Mouse (Mus musculus) heart, postnatal 4 days (tissue): ENCODE data around the gene Abcc9. TPM values are rescaled to one million over a fixed set of nuclear protein-coding genes. Genes with fewer than 3 reads are reported as not detected.
"Not testable (repeated sequence)": the region's sequence is repeated elsewhere in the genome, so short reads cannot be mapped to it uniquely, and the experiment has no call there.

Source experiments
- DNase-seq: peaks from one replicate; pipeline ENCODE4 v3.0.0; 2021
- total RNA-seq, 2 experiments: library from RNA; stranded (reverse); gene quantifications; 2 replicates each; pipeline ENCODE4 v1.2.3; 2021

Gene Abcc9
- total RNA-seq, 2 experiments from 2014 or later = 180 to 189 TPM

DNA sequence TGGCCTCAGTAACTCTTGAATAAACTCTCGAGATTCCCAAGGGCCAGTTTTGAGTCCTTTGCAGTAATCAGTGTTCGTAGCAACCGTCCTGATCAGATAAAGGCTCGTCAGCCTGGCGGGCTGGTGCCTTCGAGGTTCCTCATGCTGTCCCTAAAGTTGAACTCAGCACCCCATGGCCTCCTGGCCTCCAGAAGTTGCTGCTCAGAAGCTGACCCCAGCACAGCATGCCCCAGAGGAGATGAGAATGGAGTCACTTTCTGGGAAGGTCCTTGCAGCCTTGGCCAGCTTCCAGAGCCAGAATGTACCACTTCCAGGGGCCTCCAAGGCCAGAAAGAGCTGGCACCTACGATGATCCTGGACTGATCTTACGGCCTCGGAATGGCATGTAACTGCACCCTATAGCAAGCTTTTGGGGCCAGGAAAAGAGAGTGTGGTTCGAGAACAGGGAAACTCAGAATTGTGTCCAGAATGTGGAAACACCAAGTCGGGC lies 1.4 kb upstream of the Abcc9 start:
- DNase-seq = peak; percentile 44

DNA sequence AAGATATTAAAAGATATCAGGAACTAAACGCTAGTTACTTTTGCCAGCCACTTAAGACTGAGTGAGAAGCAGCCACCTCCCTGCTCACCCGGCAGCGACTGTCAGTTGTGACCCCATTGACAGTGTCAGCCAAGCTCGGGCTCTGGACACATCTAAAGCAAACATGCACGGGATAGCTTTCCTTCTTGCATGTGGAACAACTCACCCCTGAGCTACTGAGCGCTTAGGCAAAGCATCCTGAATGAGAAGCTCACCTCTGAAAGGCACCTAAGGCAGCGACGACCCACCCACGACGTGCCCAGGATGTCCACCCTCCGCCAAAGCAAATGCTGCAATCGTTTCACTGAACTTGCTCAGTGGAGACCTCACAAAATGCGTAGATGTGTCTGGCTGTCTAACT lies 954 bp downstream of the Abcc9 start:
- peak; percentile 33 for DNase-seq

DNA sequence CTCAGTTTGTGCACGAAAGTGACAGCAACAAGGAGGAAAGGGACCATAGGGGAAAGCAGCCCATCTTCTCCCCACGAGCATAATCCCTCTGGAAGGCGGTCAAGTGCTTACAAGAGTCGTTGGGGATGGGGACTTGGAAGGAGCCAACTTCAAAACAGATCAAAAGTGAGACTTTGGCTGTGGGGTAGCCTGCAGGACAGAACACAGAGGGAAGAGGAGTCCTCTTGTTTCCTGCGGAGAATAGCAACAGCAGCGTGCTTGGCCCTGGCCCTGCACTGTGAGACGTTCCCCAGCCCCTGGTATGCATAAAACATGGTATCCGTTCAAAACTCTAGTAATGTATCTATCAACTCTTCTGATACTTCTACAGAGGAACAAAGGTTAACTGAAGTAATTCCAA lies 1.4 kb downstream of the Abcc9 start:
- no peak for DNase-seq

DNA sequence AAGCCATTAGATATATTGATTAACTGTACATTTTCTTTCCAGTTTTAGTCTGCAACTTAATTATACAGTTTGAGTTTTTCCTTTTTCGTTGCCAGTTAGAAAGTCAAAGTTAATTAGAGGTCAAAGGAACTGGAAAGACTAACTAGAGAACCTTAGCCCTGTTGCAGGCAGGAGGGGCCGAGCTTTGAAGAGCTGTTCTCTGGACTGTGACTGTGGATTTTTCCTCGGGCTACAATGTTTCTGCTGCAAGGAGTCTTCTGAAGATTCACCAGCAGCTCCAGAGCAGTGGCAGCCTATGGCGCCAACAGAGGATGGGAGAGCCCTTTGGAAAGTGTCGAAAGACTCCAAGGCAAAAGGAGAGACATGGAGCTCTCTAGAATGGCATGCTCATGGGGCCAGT lies 10.0 kb downstream of the Abcc9 start:
- no peak for DNase-seq

DNA sequence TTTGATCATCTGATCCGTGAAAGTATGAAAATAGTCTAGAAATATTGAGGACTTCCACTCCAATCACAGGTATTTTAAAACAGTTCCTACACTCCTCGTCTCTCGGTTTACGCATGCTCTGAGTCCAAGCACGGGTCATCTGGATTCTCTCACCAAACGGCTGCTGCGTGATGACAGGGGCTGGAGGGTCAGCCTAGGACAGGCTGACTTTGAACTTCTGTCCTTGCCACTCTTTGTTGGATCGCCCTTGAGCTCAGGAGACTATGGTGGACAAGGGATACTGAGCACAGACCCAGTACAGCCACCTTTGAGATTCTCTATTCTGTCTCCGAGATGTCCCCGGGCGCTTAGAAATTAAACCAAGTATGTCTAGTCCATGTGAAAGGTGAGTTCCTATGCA lies 12.4 kb downstream of the Abcc9 start:
- DNase-seq = peak; percentile 85

DNA sequence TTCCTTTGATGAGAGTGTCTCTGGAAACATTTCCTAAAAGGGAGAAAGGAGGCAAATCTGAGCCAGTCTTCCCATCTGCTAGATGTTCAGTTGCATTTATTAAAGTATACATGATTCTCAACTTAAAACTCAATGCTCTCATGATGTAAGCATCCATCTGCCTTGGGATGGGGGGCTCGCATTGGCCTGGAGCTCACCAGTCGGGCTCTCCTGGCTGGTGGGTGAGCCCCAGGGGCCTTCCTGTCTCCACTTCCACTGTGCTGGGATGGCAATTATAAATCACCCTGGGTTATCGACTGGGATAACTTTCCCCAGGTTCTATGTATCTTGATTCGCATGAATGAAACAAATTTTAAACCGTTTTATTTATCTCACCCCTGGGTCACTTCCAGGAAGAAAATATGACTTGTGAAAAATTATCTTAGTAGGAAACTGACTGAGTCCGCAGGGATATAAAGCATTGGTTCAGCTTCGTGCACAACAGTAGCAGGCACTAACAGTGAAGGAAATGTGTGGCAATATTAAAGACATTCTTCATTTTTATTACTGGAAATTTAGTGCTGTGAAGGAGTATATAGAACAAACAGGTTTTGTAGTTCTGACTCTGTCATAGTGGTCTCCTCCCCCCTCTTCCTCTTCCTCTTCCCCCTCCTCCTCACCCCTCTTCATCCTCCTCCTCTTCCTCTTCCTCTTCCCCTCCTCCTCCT lies 19.0 kb downstream of the Abcc9 start:
- no peak for DNase-seq

DNA sequence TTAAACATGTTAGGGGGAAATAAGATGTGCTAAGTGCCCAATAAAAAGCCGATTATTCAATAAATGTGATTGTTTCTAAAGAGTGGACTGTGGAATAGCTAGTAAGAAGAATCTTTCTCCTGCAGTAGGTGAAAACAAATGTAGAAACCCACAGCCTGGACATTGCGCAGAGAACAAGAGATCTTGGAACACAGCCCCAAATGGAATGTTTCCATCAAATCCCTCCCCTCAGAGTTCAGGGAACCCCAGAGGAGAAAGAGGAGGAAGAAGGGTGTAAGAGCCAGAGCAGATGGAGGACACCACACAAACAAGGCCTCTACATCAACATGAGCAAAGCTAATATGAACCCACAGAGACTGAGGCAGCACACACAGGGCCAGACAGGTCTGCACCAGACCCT lies 32.1 kb downstream of the Abcc9 start:
- DNase-seq = no peak

- no peak for DNase-seq
Measured at GRCm38 (mm10) chr6:142669343-142669742, 32.8 kb downstream of the Abcc9 start.

DNA sequence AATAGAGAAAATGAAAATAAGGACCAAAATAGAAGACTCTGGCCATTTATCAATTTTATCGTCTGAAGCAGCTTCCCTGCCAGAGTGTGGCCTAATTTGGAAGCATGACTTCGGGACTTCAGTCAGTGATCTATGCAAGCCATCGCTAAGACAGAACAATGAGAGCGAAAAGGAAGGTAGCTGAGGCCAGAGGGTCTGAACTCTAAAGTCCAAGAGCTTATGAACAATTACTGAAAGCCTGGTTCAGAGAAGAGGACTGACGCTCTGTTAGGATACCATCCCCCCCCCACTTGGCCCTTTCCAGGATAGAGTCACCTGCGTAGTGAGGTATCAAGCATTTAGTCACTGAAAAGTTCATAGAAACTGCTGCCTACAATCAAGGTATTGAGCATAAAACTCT lies 33.3 kb downstream of the Abcc9 start:
- no peak for DNase-seq

- DNase-seq = no peak
Measured at GRCm38 (mm10) chr6:142668419-142668766, 33.7 kb downstream of the Abcc9 start.

DNA sequence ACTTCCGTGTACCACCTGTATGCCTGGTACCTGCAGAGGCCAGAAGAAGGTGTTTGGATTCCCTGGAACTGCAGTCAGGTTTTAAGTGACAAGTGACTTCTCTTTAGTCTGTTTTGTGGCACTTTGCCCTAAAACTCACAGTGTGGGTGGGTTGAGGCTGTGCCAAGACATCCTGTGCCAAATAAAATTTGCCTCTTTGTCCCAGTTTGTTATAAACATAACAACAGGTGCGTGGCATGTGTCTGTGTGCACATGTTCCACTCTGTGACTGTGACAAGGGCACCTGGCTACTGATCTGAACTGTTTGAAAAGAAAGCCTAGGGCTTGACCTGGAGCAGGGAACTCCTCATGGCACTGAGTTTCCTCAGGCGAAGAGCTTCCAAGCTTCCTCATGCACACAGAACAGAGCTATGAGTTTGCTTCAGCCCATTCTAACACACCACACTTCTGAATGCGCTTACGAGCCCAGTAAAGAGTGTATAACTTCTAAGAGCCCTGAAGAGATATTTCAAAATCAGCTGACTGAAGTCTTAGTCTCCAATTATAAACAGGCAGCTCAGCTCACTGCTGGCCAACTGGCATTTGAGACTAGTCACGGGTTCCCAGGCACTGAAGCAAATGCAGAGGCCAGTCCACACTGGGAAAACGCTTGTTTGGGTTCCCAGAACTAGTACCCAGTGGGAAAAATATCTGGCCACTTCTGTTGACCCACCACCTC lies 34.3 kb downstream of the Abcc9 start:
- DNase-seq = peak; percentile 59

- not testable (repeated sequence) for DNase-seq
Measured at GRCm38 (mm10) chr6:142662056-142662455, 40.1 kb downstream of the Abcc9 start.

DNA sequence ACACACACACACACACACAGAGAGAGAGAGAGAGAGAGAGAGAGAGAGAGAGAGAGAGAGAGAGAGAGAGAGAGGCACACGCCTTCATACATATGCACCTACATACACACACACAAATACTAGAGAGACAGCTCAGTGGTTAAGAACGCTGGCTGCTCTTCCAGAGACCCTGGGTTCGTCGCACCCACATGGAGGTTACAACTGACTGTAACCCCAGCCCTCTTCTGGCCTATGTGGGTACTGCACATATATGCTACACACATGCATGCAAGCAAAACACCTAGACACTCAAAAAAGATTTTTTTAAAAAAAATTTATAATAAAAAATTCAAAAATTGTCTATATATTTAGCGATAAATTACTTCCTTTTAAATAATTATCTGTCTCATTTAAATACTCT lies 43.1 kb downstream of the Abcc9 start:
- DNase-seq = peak; percentile 52

DNA sequence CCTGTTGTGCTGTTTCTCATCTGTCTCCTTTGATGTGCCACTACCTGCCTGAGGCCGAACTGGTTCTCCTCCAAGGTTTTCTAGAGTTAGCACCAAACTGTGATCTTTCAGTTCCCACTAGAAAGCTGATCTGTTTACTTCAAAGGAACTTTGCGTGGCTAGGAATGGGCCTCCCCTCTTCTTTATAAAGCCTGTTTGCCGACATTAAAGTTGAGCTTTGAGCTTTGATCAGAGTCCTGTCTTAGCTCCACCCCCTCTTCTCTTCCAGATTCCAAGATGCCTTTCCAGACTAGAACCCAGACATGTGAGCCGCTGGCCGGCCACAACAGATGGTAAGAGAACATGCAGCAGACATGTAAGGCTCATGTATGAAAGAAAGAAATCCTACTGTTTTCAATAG lies 47.6 kb downstream of the Abcc9 start:
- DNase-seq = no peak

GRCm38 (mm10) chr6:142652175-142652574 lies 49.9 kb downstream of the Abcc9 start:
- DNase-seq = no peak

DNA sequence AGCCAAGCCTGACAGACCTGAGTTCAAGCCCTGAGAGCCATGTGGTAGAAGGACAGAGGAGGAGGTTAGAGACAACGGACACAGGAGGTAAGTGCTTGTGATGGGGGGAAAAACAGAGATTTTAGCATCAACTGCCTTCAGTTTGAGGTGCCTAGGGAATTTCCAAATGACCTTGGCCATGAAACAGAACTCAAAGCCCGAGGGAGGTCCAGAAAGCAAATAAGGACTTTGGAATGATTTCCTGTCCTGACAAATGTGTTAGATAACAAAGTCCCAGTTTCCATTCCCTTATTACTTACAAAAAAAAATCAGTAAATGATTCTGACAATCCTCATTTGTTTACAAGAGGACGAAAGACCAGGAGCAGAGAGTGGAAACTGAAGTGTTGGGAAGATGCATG lies 52.8 kb downstream of the Abcc9 start:
- DNase-seq = no peak

- DNase-seq = no peak
Measured at GRCm38 (mm10) chr6:142645474-142645873, 56.6 kb downstream of the Abcc9 start.

- no peak for DNase-seq
Measured at GRCm38 (mm10) chr6:142639301-142639700, 62.8 kb downstream of the Abcc9 start.

DNA sequence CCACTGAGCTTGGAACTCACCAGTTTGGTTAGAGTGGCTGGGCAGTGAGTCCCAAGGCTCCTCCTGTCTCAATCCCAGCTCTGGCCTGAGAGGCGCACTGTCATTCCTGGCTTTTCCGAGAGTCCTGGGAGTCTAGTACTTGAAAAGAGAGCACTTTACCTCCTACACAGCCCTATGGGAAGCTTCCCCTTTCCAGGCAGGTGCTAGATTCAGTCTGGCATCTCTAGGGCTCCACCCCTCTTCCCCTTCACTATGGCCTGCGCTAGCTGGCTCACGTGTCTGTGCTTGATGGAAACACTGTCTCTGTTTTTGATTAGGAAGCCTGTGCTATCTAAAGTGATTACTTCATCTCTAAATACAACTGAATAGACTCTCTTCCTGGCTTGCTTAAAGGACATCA lies 66.5 kb downstream of the Abcc9 start:
- peak; percentile 20 for DNase-seq

DNA sequence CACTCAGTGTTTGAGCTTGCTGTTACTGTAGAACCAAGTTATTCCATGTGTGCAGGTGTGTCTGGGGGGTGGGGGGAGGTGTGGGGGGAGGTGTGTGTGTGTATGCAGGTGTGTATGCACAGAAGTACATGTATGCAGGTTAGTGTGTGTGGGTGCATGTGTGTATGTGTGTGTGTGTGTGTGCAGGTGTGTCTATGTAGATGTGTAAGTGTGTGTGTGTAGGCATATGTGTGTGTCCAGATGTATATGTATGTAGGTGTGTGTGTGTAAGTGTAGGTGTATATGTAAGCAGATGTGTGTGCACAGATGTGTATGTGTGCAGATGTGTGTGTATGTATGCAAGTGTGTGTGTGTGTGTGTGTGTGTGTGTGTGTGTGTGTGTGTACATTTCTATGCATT lies 66.9 kb downstream of the Abcc9 start:
- no peak for DNase-seq

DNA sequence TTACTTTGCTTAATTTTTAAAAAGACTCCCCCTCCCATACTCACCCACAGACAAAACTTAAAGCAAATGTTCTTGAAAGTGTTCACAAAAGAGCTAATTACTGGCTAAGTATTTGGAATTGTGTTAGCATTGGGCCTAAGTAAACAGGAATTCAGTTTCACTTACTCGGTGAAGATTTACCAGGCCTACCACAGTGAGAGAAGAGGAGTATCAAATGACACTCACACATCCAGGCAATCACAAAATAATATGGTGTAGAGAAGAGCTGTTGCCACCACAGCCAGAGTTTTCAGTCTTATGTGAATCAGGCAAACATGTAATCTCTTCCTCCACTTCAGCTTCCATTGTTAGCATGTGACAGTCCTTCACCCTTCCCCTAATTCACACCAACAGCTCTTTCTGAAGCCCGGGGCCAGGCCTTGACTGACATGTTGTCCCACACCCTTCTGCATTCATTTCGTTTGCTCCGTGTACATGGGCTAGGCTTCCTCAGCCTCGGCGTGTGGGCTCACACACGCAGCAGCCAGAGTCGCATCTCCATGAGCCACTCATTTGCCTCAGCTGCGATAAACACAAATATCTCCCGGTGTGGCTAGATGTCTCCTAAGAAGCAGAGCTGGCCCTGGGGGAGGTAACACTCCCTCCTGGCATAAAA lies 67.5 kb downstream of the Abcc9 start:
- DNase-seq = no peak

DNA sequence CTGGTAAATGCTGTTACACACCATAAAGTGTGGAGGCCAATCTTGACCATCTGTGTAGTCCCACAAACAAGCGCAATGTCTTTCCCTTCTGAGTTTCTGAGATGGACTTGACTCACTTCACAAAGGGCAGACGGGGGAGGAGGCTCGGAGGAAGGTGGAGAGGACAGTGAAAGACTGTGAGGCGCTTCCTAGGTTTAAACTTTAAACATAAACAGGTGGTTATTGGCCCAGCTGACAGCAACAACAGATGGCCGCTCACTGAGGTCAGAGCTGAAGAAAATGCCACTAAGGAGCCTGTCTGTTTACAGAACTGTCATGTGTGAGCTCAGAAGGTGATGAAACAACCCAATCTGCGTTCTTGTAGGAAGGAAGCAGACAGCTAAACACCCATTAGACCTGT lies 78.8 kb downstream of the Abcc9 start:
- DNase-seq = no peak

DNA sequence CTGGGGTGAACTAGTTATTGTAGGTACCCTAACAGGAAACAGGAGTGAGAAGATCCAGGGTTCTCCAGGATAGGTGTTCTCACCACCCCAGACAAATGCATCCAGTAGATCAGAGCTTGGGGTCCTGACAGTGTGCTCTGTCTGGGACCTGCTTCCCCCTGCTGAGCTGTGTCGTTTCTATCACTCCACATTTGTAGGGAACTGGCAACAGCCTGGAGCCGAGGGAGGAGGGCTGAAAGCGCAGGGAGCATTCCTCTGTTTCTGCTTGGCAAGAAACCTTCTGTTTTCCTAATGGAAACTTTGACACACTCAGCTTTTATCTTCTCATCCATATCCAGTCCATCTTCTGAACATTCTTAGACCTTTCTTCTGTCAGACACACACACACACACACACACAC lies 85.5 kb downstream of the Abcc9 start:
- peak; percentile 47 for DNase-seq

- DNase-seq = no peak
Measured at GRCm38 (mm10) chr6:142614324-142614723, 87.8 kb downstream of the Abcc9 start.
